Mouse (Mus musculus) ES-E14 (cell line): ENCODE results near the gene Gpsm2.

ENCODE experiments used
- CHD2 ChIP-seq: IDR thresholded peaks from 2 replicates; pipeline ENCODE4 v1.6.1; 2014; ENCODE audit warnings: mild to moderate bottlenecking, low read depth, low read length, inconsistent platforms
- HCFC1 ChIP-seq: IDR thresholded peaks from 2 replicates; pipeline ENCODE4 v1.6.1; 2012; ENCODE audit warnings: low read length, inconsistent platforms, borderline replicate concordance; ENCODE audit not compliant: insufficient read depth
- MAFK ChIP-seq: IDR thresholded peaks from 2 replicates; pipeline ENCODE4 v1.6.1; 2014; ENCODE audit warnings: mild to moderate bottlenecking, low read depth, low read length, inconsistent platforms; ENCODE audit not compliant: insufficient read depth
- ZNF384 ChIP-seq: IDR thresholded peaks from 2 replicates; pipeline ENCODE4 v1.6.1; 2012; ENCODE audit warnings: low read depth, low read length, inconsistent platforms

DNA sequence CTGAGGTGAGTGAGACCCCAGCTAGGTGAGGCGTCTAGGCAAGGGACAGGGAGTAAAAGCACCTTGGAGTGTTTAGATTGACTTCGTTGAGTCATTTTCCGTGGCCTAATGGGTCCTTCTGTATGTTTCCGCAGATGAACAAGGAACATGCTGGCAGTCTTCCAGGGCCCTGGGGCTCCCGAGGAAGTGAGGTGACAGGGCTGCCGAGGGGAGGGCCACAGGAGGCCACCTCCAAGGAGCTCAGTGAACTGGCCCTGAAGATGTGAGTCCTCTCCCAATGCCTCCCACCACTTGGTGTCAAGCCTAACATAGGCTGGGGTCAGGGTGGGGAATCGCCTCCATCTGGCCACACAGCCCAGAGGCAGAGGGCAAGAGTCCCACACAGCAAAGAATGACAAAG lies 42.9 kb upstream of the Gpsm2 start:
- TF ChIP-seq CHD2, result no peak
- no peak for TF ChIP-seq MAFK
- TF ChIP-seq HCFC1, result no peak
- no peak for TF ChIP-seq ZNF384
